Mouse (Mus musculus): ENCODE data around the gene Dst. TPM values are rescaled to one million over a fixed set of nuclear protein-coding genes. Genes with fewer than 3 reads are reported as not detected.

Gene Dst
- total and polyA plus RNA-seq, 3 experiments, result 9.1 to 28.0 (median 20.5) TPM

GRCm38 (mm10) chr1:34273922-34274321, 365.9 kb downstream of the Dst start:
- H3K9me3 ChIP-seq (replicated peaks; ENCODE audit: low read length), result no peaks in the 10 kb centered on the region
- no peak for TF ChIP-seq JUND (conservative IDR thresholded peaks at IDR 0.05; ENCODE audit: low read depth, low read length)
- no peak for TF ChIP-seq IRF4 (IDR thresholded peaks at IDR 0.05; ENCODE audit: low read depth, low read length)
- TF ChIP-seq RCOR1 (conservative IDR thresholded peaks at IDR 0.05; ENCODE audit: low read depth, low read length), result no peak
- TF ChIP-seq MYC (IDR thresholded peaks at IDR 0.05; ENCODE audit: low read depth, low read length), result no peak
- no peak for TF ChIP-seq EP300 (IDR thresholded peaks at IDR 0.05; ENCODE audit: low read length)
- TF ChIP-seq TBP (conservative IDR thresholded peaks at IDR 0.05; ENCODE audit: low read depth, low read length), result no peak
- no peak for TF ChIP-seq USF1 (IDR thresholded peaks at IDR 0.05; ENCODE audit: low read depth, low read length)
- TF ChIP-seq ZC3H11A (IDR thresholded peaks at IDR 0.05; ENCODE audit: low read depth, low read length), result no peak
- TF ChIP-seq TCF12 (IDR thresholded peaks at IDR 0.05; ENCODE audit: low read depth, low read length), result no peak
- no peak for TF ChIP-seq MEF2A (IDR thresholded peaks at IDR 0.05; ENCODE audit: borderline replicate concordance, low read depth, low read length)
- TF ChIP-seq PAX5 (IDR thresholded peaks at IDR 0.05; ENCODE audit: low read length), result no peak
- no peak for TF ChIP-seq MAFK (IDR thresholded peaks at IDR 0.05; ENCODE audit: insufficient replicate concordance, low read length)
- no peak for TF ChIP-seq KAT2A (IDR thresholded peaks at IDR 0.05; ENCODE audit: insufficient replicate concordance, low read length)
- TF ChIP-seq MAX (IDR thresholded peaks at IDR 0.05; ENCODE audit: low read length), result no peak
- no peak for TF ChIP-seq MXI1 (IDR thresholded peaks at IDR 0.05; ENCODE audit: low read depth, low read length)
- no peak for TF ChIP-seq NRF1 (IDR thresholded peaks at IDR 0.05; ENCODE audit: low read depth, low read length)
- TF ChIP-seq POLR2A (IDR thresholded peaks at IDR 0.05; ENCODE audit: low read depth, low read length), result no peak
- dilution Hi-C loops (cut with MboI; ENCODE audit: extremely low pct_ligation_motif_present, extremely low pct_unique_long_range_greater_than_20kb, low sequenced_read_pairs), result no loop called here
- H3K4me1 ChIP-seq (ENCODE audit: control insufficient read depth in 1 of 2, insufficient read depth in 2 of 2), result no peaks in the 10 kb centered on the region
- H3K79me2 ChIP-seq (replicated peaks; ENCODE audit: control insufficient read depth, extremely low read depth, insufficient read depth, poor library complexity, severe bottlenecking), result no peaks in the 10 kb centered on the region
- no peak overlapping the region for H3K27ac ChIP-seq (ENCODE audit: insufficient read depth, low read depth)
- H3K36me3 ChIP-seq (replicated peaks in 1 of 2; ENCODE audit: control insufficient read depth in 1 of 2, insufficient read depth in 1 of 2, low read length in 1 of 2), result peaks cover 24 to 88% of the 10 kb centered on the region in 2 experiments
- no peak overlapping the region for H3K9ac ChIP-seq (ENCODE audit: insufficient read depth, low read depth)
- H3K4me2 ChIP-seq (ENCODE audit: insufficient read depth, low read depth, poor library complexity, severe bottlenecking), result no peak overlapping the region
- no peaks in the 10 kb centered on the region for H3K27me3 ChIP-seq (replicated peaks)
- H3K4me3 ChIP-seq (replicated peaks in 1 of 3; ENCODE audit: low read depth in 2 of 3, low read length in 2 of 3, poor library complexity in 1 of 3), result no peak overlapping the region
- DNase-seq (ENCODE audit: extremely low read depth), result no peak
- in situ Hi-C loops (cut with MboI; ENCODE audit: low pct_ligation_motif_present, low pct_unique_long_range_greater_than_20kb, low sequenced_read_pairs), result no loop called here

- Histone ChIP-seq H3K4me1 (ENCODE audit: control insufficient read depth in 1 of 2, insufficient read depth in 2 of 2) (no peaks in the 10 kb centered on the region), H3K9me3 (replicated peaks; ENCODE audit: low read length) (no peaks in the 10 kb centered on the region), H3K9ac (ENCODE audit: insufficient read depth, low read depth) (no peak overlapping the region), H3K36me3 (replicated peaks in 1 of 2; ENCODE audit: control insufficient read depth in 1 of 2, insufficient read depth in 1 of 2, low read length in 1 of 2) (peaks cover 19 to 84% of the 10 kb centered on the region in 2 experiments), H3K27ac (ENCODE audit: insufficient read depth, low read depth) (no peak overlapping the region), H3K4me2 (ENCODE audit: insufficient read depth, low read depth, poor library complexity, severe bottlenecking) (no peak overlapping the region), H3K79me2 (replicated peaks; ENCODE audit: control insufficient read depth, extremely low read depth, insufficient read depth, poor library complexity, severe bottlenecking) (0 out of 2 replicates have a peak, but pooled peaks cover 2% of the 10 kb centered on the region), H3K27me3 (replicated peaks) (no peaks in the 10 kb centered on the region), H3K4me3 (replicated peaks in 1 of 3; ENCODE audit: low read depth in 2 of 3, low read length in 2 of 3, poor library complexity in 1 of 3) (no peak overlapping the region)
- in situ Hi-C loops (cut with MboI; ENCODE audit: low pct_ligation_motif_present, low pct_unique_long_range_greater_than_20kb, low sequenced_read_pairs), result no loop called here
- dilution Hi-C loops (cut with MboI; ENCODE audit: extremely low pct_ligation_motif_present, extremely low pct_unique_long_range_greater_than_20kb, low sequenced_read_pairs), result no loop called here
- no peak for DNase-seq (ENCODE audit: extremely low read depth)
- TF ChIP-seq USF2 (conservative IDR thresholded peaks at IDR 0.05; ENCODE audit: low read depth, low read length), result no peak
Observed at GRCm38 (mm10) chr1:34275787-34276186, 367.8 kb downstream of the Dst start.
